Mouse (Mus musculus) heart, adult 2 months (tissue): ENCODE results near the gene Sept14.
A peak's percentile ranks its signal among the peaks of the same experiment; 100 is the strongest.

Source experiments
- CTCF ChIP-seq: fragments of 200-600 bp; IDR thresholded peaks from 2 replicates; pipeline ENCODE4 v1.8.1; 2022; ENCODE audit warnings: antibody characterized with exemption, mild to moderate bottlenecking, moderate library complexity
- POLR2A ChIP-seq: fragments of 200-500 bp; IDR thresholded peaks from 2 replicates; pipeline ENCODE4 v1.6.1; 2011; ENCODE audit warnings: mild to moderate bottlenecking, low read depth, low read length, control low read depth; ENCODE audit not compliant: insufficient read depth

DNA sequence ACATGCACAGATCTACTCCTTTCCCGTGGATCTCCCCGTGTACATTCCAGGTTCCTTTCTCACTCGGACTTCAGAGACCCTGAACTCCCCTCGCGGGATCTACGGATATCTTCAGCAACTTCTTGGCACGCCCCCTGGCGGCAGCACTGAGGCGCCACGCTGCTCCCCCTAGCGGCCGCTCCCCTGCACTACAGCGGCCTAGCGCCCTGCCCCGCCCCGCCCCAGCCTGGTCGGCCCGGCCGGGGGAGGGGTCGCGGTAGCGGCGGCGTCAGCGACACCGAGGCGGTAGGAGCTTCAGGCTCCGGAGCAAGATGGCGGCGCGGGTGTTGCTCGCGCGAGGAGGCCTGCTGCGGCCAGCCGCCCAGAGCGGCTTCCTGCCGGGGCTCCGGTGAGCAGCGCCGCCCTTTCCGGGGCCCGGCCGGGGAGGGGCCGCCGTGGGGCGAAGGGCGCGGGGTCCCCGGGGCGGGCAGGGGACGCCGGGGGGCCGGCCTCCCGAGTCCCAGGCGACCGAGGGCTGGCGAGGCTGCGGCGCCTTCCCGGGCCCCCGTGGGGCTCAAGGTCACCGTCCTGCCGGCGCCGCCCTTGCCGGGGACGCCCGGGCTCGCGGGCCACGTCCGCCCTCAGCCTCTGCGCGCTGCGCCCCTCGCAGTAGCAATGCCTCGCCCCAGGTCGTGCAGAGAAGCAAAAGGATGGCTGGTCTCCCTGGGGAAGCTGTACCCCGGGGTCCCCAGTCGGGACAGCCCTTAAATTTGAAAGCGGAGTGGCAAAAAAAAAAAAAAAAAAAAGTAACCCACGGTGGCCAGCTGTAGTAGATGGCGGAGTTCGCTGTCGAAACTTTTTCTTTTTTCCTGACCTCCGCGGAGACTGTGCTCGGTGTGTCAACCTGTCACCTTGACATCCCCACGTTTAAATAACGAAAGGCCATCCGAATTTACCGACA, 16.8 kb upstream of the Sept14 start, which contains the start of gene Nipsnap2:
- TF ChIP-seq POLR2A (peak; percentile 69), CTCF (no peak)
